1 mouse cellular context compared by ENCODE assay signal in the genomic region with DNA sequence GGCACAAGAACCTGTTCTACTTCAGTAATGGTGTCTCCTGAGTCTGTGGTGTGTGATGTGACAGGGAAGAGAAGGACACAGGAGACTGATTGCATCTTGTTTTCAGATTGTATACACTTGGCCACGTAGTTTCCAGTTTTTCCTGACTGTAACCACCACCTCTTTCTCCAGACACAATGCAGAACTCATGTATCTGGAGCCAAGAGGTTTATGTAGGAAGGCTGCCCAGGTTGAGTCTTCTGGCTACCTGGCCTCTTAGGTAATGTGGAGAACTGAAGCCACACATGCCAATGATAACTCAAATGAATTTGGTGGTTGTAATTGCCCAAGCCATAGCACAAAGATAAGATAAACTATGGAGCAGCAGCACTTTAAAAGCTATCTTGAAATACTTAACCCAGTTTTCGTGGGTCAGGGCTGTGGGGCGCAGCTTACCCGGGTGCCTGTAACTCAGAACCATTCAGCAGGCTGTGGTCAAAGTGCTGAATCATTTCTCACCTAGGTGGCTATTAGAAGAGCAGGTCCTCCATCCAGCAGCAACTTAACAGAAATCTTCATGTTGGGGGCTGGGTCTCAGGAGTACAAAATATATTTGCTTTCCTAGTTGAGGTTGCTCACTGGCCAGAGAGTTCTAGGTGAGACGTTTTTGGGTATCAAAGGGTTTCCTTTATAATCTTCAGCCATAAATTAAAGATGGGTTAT.
TF ChIP-seq lines count a peak whose summit lies in the region.

No protein-coding gene starts in this region.

TF ChIP-seq in MEL, 35 proteins besides CTCF, POLR2A, EP300 and RAD21:
- TF ChIP-seq TCF12 (IDR thresholded peaks at IDR 0.05; ENCODE audit: low read depth, low read length) (0 out of 2 replicates have a peak, but pooled peaks have one; percentile 13), RCOR1 (IDR thresholded peaks at IDR 0.05; ENCODE audit: low read depth, low read length) (peak; percentile 26; the same call in 1 of the 2 replicates), SIN3A (IDR thresholded peaks at IDR 0.05; ENCODE audit: low read length) (no peak), MAZ (IDR thresholded peaks at IDR 0.05; ENCODE audit: low read depth, low read length) (no peak), GATA1 (IDR thresholded peaks at IDR 0.05; ENCODE audit: low read depth, low read length) (0 out of 2 replicates have a peak, but pooled peaks have one; percentile 35)
TF ChIP-seq in MEL: peak in this region for 3.
